Mouse (Mus musculus) embryonic fibroblast, embryonic 13.5 days (primary cell): ENCODE results near the gene Parp9.

Source experiments
- CTCF ChIP-seq: IDR thresholded peaks from 2 replicates; pipeline ENCODE4 v1.5.1; 2011; ENCODE audit warnings: mild to moderate bottlenecking, control low read depth, low read length, moderate library complexity, borderline replicate concordance; ENCODE audit not compliant: insufficient read depth
- POLR2A ChIP-seq: IDR thresholded peaks from 2 replicates; pipeline ENCODE4 v1.6.1; 2011; ENCODE audit warnings: low read depth, mild to moderate bottlenecking, control low read depth, low read length, moderate library complexity

DNA sequence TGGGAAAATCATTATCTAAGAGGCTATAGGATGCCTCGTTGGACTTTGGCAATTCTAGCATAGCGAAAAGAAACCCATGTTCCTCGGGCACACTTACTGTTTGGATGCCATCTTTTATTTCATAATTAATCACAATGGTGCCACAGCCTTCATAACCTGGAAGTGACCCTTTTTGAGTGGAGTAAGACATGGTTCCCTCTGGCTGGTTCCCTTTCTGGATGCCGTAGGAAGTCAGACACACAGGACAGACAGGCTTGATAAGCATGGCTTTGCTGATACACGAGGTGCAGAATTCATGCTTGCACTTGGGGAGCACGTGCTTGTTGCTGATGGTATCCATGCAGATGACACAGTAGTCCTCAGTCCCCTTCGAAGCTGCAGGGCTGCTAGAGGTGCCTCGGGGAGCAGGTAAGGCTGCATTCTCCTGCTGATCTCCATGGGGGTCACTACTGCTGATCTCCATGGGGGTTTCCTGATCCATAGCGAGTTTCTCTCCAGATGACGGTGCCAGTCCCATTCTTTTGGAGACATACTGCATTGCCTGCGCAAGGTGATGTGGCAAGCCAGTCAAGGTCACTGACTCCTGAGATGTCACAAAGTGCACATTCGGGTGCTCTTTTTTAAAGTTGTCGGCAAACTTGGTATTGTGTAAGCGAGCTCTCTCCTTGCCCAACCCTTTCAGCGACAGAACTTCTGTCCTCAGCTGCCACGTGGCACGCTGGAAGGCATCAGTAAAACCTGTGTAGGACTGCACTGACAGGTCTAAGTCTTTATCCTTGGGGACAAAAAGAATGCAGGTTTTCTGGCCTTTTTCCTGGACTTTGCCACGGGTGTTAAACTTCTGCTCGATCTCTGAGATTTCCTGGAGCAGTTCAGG, 5.9 kb upstream of the Parp9 start:
- TF ChIP-seq CTCF (no peak), POLR2A (no peak)
